ENCODE assay signal across 22 mouse cellular contexts in the genomic region with DNA sequence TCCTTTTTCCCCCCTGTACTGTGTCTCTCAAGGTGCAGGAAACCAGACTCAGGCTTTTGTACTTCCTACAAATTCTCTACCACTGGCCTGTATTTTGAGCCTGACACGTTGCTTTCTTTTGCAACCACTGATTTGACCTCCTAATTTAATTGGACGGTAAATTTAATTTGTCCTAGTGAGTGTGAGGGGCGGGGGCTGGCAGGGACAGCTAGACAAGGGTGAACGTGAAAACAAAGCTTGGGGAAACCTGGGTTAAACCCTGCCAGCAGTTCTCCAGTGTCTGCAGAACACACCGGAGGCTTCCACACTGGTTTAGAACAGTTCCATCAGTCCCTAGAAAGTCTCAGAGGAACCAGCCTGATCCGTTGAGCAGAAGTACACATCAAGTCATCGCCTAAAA. TPM values are rescaled to one million over a fixed set of nuclear protein-coding genes. Genes with fewer than 3 reads are reported as not detected.
A peak's percentile ranks its signal among the peaks of the same experiment; 100 is the strongest.
DNase-seq lines count a peak whose midpoint lies in the region; ATAC-seq and TF ChIP-seq lines count a peak whose summit lies in the region.
"Had no signal": no experiment of that assay in that cellular context is flagged by ENCODE, and none has a peak within 500 bp of the region (broad histone marks: within the 10 kb centered on the region; RNA-seq: fewer than 3 reads in every experiment).

No protein-coding gene starts in this region.

- 0 out of 2 replicates have a peak overlapping the region, but pooled peaks have one; percentile 22 for H3K27ac ChIP-seq in forebrain, embryonic 12.5 days
- no peak overlapping the region for H3K27ac ChIP-seq in forebrain, embryonic 15.5 days (replicated peaks)
- peak overlapping the region; percentile 74 for H3K27ac ChIP-seq in hindbrain, embryonic 10.5 days
- no peak overlapping the region for H3K27ac ChIP-seq in hindbrain, postnatal 0 days
- H3K27ac ChIP-seq in midbrain, embryonic 10.5 days (replicated peaks) = peak overlapping the region; percentile 86
- H3K27ac ChIP-seq in midbrain, embryonic 11.5 days (ENCODE audit: low read depth, low read length) = no peak overlapping the region

- no peaks in the 10 kb centered on the region for H3K9me3 ChIP-seq in forebrain, embryonic 12.5 days
- no peaks in the 10 kb centered on the region for H3K9me3 ChIP-seq in forebrain, embryonic 15.5 days
- no peaks in the 10 kb centered on the region for H3K9me3 ChIP-seq in hindbrain, embryonic 10.5 days
- H3K9me3 ChIP-seq in hindbrain, postnatal 0 days (ENCODE audit: low read length) = no peaks in the 10 kb centered on the region
- H3K9me3 ChIP-seq in midbrain, embryonic 10.5 days (replicated peaks) = no peaks in the 10 kb centered on the region
- H3K9me3 ChIP-seq in midbrain, embryonic 11.5 days (ENCODE audit: control insufficient read depth, low read length) = no peaks in the 10 kb centered on the region
- H3K9me3 ChIP-seq: hindbrain, embryonic 15.5 days had no signal

- ATAC-seq in forebrain, embryonic 12.5 days (ENCODE audit: low FRiP score) = no peak
- ATAC-seq in forebrain, embryonic 15.5 days (replicated peaks) = no peak
- ATAC-seq in hindbrain, postnatal 0 days = no peak
- no peak for ATAC-seq in midbrain, embryonic 11.5 days (ENCODE audit: low FRiP score)
- ATAC-seq: activated CD4-positive, CD25-positive, alpha-beta regulatory T cell, adult 4 months; forebrain, postnatal 0 days; inflammation-experienced regulatory T-cells, adult 6 months; intestine, postnatal 0 days; Patski had no signal

- no peak overlapping the region for H3K4me3 ChIP-seq in forebrain, embryonic 12.5 days (replicated peaks)
- H3K4me3 ChIP-seq in forebrain, embryonic 15.5 days = no peak overlapping the region
- no peak overlapping the region for H3K4me3 ChIP-seq in hindbrain, embryonic 10.5 days
- H3K4me3 ChIP-seq in hindbrain, postnatal 0 days (ENCODE audit: low read length) = no peak overlapping the region
- no peak overlapping the region for H3K4me3 ChIP-seq in midbrain, embryonic 10.5 days
- H3K4me3 ChIP-seq in midbrain, embryonic 11.5 days (ENCODE audit: low read depth, low read length) = no peak overlapping the region
- H3K4me3 ChIP-seq: hindbrain, embryonic 15.5 days had no signal

- WGBS in forebrain, embryonic 12.5 days = 48% methylated on average over 7 of the region's 7 CpGs
- 43% methylated on average over 7 of the region's 7 CpGs for whole genome bisulfite sequencing in forebrain, embryonic 15.5 days
- 76% methylated on average over 7 of the region's 7 CpGs for WGBS in hindbrain, embryonic 10.5 days
- WGBS in hindbrain, postnatal 0 days = 64% methylated on average over 7 of the region's 7 CpGs
- WGBS in midbrain, embryonic 10.5 days = 83% methylated on average over 7 of the region's 7 CpGs
- WGBS in midbrain, embryonic 11.5 days = 80% methylated on average over 7 of the region's 7 CpGs

- no peaks in the 10 kb centered on the region for H3K36me3 ChIP-seq in forebrain, embryonic 12.5 days (replicated peaks)
- H3K36me3 ChIP-seq in forebrain, embryonic 15.5 days = no peaks in the 10 kb centered on the region
- peaks cover 30% of the 10 kb centered on the region for H3K36me3 ChIP-seq in hindbrain, embryonic 10.5 days
- no peaks in the 10 kb centered on the region for H3K36me3 ChIP-seq in hindbrain, postnatal 0 days (ENCODE audit: insufficient read depth, low read length)
- H3K36me3 ChIP-seq in midbrain, embryonic 10.5 days = peaks cover 38% of the 10 kb centered on the region
- no peaks in the 10 kb centered on the region for H3K36me3 ChIP-seq in midbrain, embryonic 11.5 days (ENCODE audit: control insufficient read depth, insufficient read depth, low read length)
- H3K36me3 ChIP-seq: hindbrain, embryonic 15.5 days had no signal

- no peak for DNase-seq in hindbrain, embryonic 10.5 days (ENCODE audit: low spot score)
- DNase-seq in hindbrain, postnatal 0 days (ENCODE audit: low spot score) = no peak
- no peak for DNase-seq in midbrain, embryonic 10.5 days (ENCODE audit: low spot score)
- DNase-seq in midbrain, embryonic 11.5 days (ENCODE audit: low spot score, missing footprints) = no peak
- DNase-seq in gastrocnemius, postnatal 10 days = no peak
- DNase-seq: adrenal gland, postnatal 14 days; cerebellum, adult 11-12 months; cerebellum, adult 9-10 months; cerebellum, postnatal 25 days; forebrain, postnatal 0 days; gastrocnemius, postnatal 25 days; heart, postnatal 10 days; heart, postnatal 4 days had no signal

- no peak overlapping the region for H3K9ac ChIP-seq in forebrain, embryonic 12.5 days
- no peak overlapping the region for H3K9ac ChIP-seq in forebrain, embryonic 15.5 days (replicated peaks)
- no peak overlapping the region for H3K9ac ChIP-seq in hindbrain, postnatal 0 days (replicated peaks; ENCODE audit: low read length)
- no peak overlapping the region for H3K9ac ChIP-seq in midbrain, embryonic 11.5 days (ENCODE audit: low read length)
- H3K9ac ChIP-seq: forebrain, postnatal 0 days; hindbrain, embryonic 15.5 days had no signal

- no peak for TF ChIP-seq CTCF in hindbrain, postnatal 0 days (IDR thresholded peaks at IDR 0.05; ENCODE audit: low read depth)

- H3K4me1 ChIP-seq in forebrain, embryonic 12.5 days = peaks cover 39% of the 10 kb centered on the region
- H3K4me1 ChIP-seq in forebrain, embryonic 15.5 days = peaks cover 28% of the 10 kb centered on the region
- H3K4me1 ChIP-seq in hindbrain, embryonic 10.5 days (replicated peaks) = peaks cover 59% of the 10 kb centered on the region
- H3K4me1 ChIP-seq in hindbrain, postnatal 0 days (ENCODE audit: insufficient read depth, low read length) = peaks cover 12% of the 10 kb centered on the region
- peaks cover 68% of the 10 kb centered on the region for H3K4me1 ChIP-seq in midbrain, embryonic 10.5 days
- peaks cover 16% of the 10 kb centered on the region for H3K4me1 ChIP-seq in midbrain, embryonic 11.5 days (ENCODE audit: control insufficient read depth, insufficient read depth, low read length)

- no peak overlapping the region for H3K4me2 ChIP-seq in forebrain, embryonic 12.5 days
- no peak overlapping the region for H3K4me2 ChIP-seq in forebrain, embryonic 15.5 days (replicated peaks)
- H3K4me2 ChIP-seq in hindbrain, postnatal 0 days (ENCODE audit: low read depth, low read length) = no peak overlapping the region
- H3K4me2 ChIP-seq in midbrain, embryonic 11.5 days = no peak overlapping the region
- H3K4me2 ChIP-seq: hindbrain, embryonic 15.5 days had no signal

- H3K27me3 ChIP-seq in forebrain, embryonic 12.5 days = peaks cover 12% of the 10 kb centered on the region
- H3K27me3 ChIP-seq in forebrain, embryonic 15.5 days = no peaks in the 10 kb centered on the region
- no peaks in the 10 kb centered on the region for H3K27me3 ChIP-seq in hindbrain, embryonic 10.5 days (ENCODE audit: insufficient read depth, poor library complexity, severe bottlenecking)
- no peaks in the 10 kb centered on the region for H3K27me3 ChIP-seq in hindbrain, postnatal 0 days (ENCODE audit: insufficient read depth, low read length)
- no peaks in the 10 kb centered on the region for H3K27me3 ChIP-seq in midbrain, embryonic 10.5 days (ENCODE audit: low read depth, poor library complexity, severe bottlenecking)
- no peaks in the 10 kb centered on the region for H3K27me3 ChIP-seq in midbrain, embryonic 11.5 days (ENCODE audit: control insufficient read depth, insufficient read depth, low read length)
- H3K27me3 ChIP-seq: hindbrain, embryonic 15.5 days had no signal

RNA-seq across cellular contexts. Expression of gene Pknox2, which starts 31.4 kb away (rescaled TPM):
- 27.1 and 29.5 TPM in 2 replicates for polyA plus RNA-seq in forebrain, embryonic 12.5 days (2016; fragmentation: Nextera tagmentation; extraction: Ambion mirVana)
- polyA plus RNA-seq in forebrain, embryonic 15.5 days (2015; fragmentation: Nextera tagmentation; extraction: Ambion mirVana) = 20.2 and 21.3 TPM in 2 replicates
- 35.0 and 40.3 TPM in 2 replicates for polyA plus RNA-seq in hindbrain, embryonic 10.5 days (2016; fragmentation: Nextera tagmentation; extraction: Ambion mirVana)
- total RNA-seq in hindbrain, postnatal 0 days (2014; rRNA removed) = 23.5 and 28.0 TPM in 2 replicates
- 20.6 and 22.2 TPM in 2 replicates for polyA plus RNA-seq in hindbrain, postnatal 0 days (2015; fragmentation: Nextera tagmentation; extraction: Ambion mirVana)
- 41.5 and 45.0 TPM in 2 replicates for polyA plus RNA-seq in midbrain, embryonic 10.5 days (2016; fragmentation: Nextera tagmentation; extraction: Ambion mirVana)
- 20.2 and 20.3 TPM in 2 replicates for polyA plus RNA-seq in midbrain, embryonic 11.5 days (2014; fragmentation: Nextera tagmentation; extraction: Ambion mirVana)
- 10 to 100 TPM; 27.9 TPM for total RNA-seq in gastrocnemius, postnatal 10 days (2021)
- total RNA-seq: granulocyte monocyte progenitor cell, adult 5-6 weeks; MEL had no signal
- polyA plus RNA-seq: activated CD4-positive, CD25-positive, alpha-beta regulatory T cell, adult 4 months; inflammation-experienced regulatory T-cells, adult 6 months had no signal

Comparison
In these comparisons a context has a peak if more than half of its experiments do, and no peak if none do; other contexts are left out.
1. H3K27ac ChIP-seq: peak in forebrain, embryonic 12.5 days (single experiment), hindbrain, embryonic 10.5 days (single experiment) and midbrain, embryonic 10.5 days (single experiment); none in forebrain, embryonic 15.5 days (single experiment), hindbrain, postnatal 0 days (single experiment) and midbrain, embryonic 11.5 days (single experiment).